Mouse (Mus musculus): ENCODE data around the gene Phlda1. TPM values are rescaled to one million over a fixed set of nuclear protein-coding genes. Genes with fewer than 3 reads are reported as not detected.

The Phlda1 gene
- 29.2 and 42.7 TPM in 2 replicates for polyA plus RNA-seq (2012; rRNA removed)

GRCm38 (mm10) chr10:111506101-111506925 lies at the start of gene Phlda1:
Gene Phlda1, plus strand, starts transcription at chr10:111506286.

GRCm38 (mm10) chr10:111472686-111473510 lies 33.2 kb upstream of the Phlda1 start, which contains the start of gene Nap1l1:
Gene Nap1l1, plus strand, starts transcription at chr10:111473223.

Other genes with a start within 250 kb of the Phlda1 start
- 4.6 and 4.9 TPM in 2 replicates for gene Bbs10, start 207.6 kb upstream of the Phlda1 start, polyA plus RNA-seq (2012; rRNA removed)
- gene Nap1l1, start 33.1 kb upstream of the Phlda1 start, polyA plus RNA-seq (2012; rRNA removed) = 299 and 313 TPM in 2 replicates

All from central nervous system, embryonic 14 days (tissue).